Mouse (Mus musculus): ENCODE data around the gene Jak2. TPM values are rescaled to one million over a fixed set of nuclear protein-coding genes. Genes with fewer than 3 reads are reported as not detected.

Gene Jak2
- polyA plus RNA-seq, 1 experiment from 2014 or later = 14.6 TPM

GRCm38 (mm10) chr19:29354895-29355877, 103.6 kb downstream of the Jak2 start:
- H3K4me1 ChIP-seq (replicated peaks) = peaks cover 7% of the 10 kb centered on the region
- H3K36me3 ChIP-seq = peaks cover 24% of the 10 kb centered on the region
- H3K4me3 ChIP-seq (replicated peaks) = peak overlapping the region; percentile 25
- WGBS = 4% methylated on average over 20 of the region's 20 CpGs
- no peaks in the 10 kb centered on the region for H3K9me3 ChIP-seq
- no peaks in the 10 kb centered on the region for H3K27me3 ChIP-seq
- no peak overlapping the region for H3K27ac ChIP-seq
- H3K4me2 ChIP-seq (replicated peaks) = peak overlapping the region; percentile 55
- peak; percentile 80 for ATAC-seq
- H3K9ac ChIP-seq (replicated peaks) = 0 out of 2 replicates have a peak overlapping the region, but pooled peaks have one; percentile 32

GRCm38 (mm10) chr19:29356281-29356680, 104.7 kb downstream of the Jak2 start:
- WGBS = 88% methylated on average over 11 of the region's 11 CpGs
- Histone ChIP-seq H3K27ac (no peak overlapping the region), H3K9me3 (no peaks in the 10 kb centered on the region), H3K9ac (replicated peaks) (no peak overlapping the region), H3K4me1 (replicated peaks) (peaks cover 18% of the 10 kb centered on the region), H3K4me2 (replicated peaks) (no peak overlapping the region), H3K27me3 (no peaks in the 10 kb centered on the region), H3K36me3 (peaks cover 23% of the 10 kb centered on the region), H3K4me3 (replicated peaks) (no peak overlapping the region)
- no peak for ATAC-seq

GRCm38 (mm10) chr19:29360251-29360650, 108.6 kb downstream of the Jak2 start:
- Histone ChIP-seq H3K9me3 (no peaks in the 10 kb centered on the region), H3K27me3 (no peaks in the 10 kb centered on the region), H3K4me2 (replicated peaks) (peak overlapping the region; percentile 72; the same call in 1 of the 2 replicates), H3K4me1 (replicated peaks) (peaks cover 26% of the 10 kb centered on the region), H3K9ac (replicated peaks) (no peak overlapping the region), H3K4me3 (replicated peaks) (no peak overlapping the region), H3K27ac (no peak overlapping the region), H3K36me3 (peaks cover 20% of the 10 kb centered on the region)
- 86% methylated on average over 5 of the region's 5 CpGs for WGBS
- ATAC-seq = no peak

- H3K4me1 ChIP-seq (replicated peaks) = peaks cover 23% of the 10 kb centered on the region
- peak overlapping the region; percentile 72 for H3K4me2 ChIP-seq (replicated peaks)
- 3% methylated on average over 33 of the region's 33 CpGs for WGBS
- H3K27me3 ChIP-seq = peaks cover 5% of the 10 kb centered on the region; the same call in 1 of the 2 replicates
- H3K9me3 ChIP-seq = no peaks in the 10 kb centered on the region
- peak overlapping the region; percentile 67 for H3K27ac ChIP-seq
- peak overlapping the region; percentile 83 for H3K9ac ChIP-seq (replicated peaks)
- peaks cover 13% of the 10 kb centered on the region for H3K36me3 ChIP-seq
- peak; percentile 100 for ATAC-seq
- H3K4me3 ChIP-seq (replicated peaks) = peak overlapping the region; percentile 74
Observed at GRCm38 (mm10) chr19:29361468-29362130, 110.0 kb downstream of the Jak2 start.

- peaks cover 5% of the 10 kb centered on the region; the same call in 1 of the 2 replicates for H3K27me3 ChIP-seq
- H3K4me3 ChIP-seq (replicated peaks) = peak overlapping the region; percentile 74
- 48% methylated on average over 13 of the region's 13 CpGs for WGBS
- 0 out of 2 replicates have a peak overlapping the region, but pooled peaks have one; percentile 67 for H3K27ac ChIP-seq
- H3K9me3 ChIP-seq = no peaks in the 10 kb centered on the region
- H3K4me1 ChIP-seq (replicated peaks) = peaks cover 30% of the 10 kb centered on the region
- H3K4me2 ChIP-seq (replicated peaks) = peak overlapping the region; percentile 72
- peak; percentile 16 for ATAC-seq
- peaks cover 13% of the 10 kb centered on the region for H3K36me3 ChIP-seq
- peak overlapping the region; percentile 83 for H3K9ac ChIP-seq (replicated peaks)
Observed at GRCm38 (mm10) chr19:29362173-29362930, 110.7 kb downstream of the Jak2 start.

Other genes starting within 250 kb of the Jak2 start
- 53.1 and 58.0 TPM in 2 replicates for gene Ak3, start 203.9 kb upstream of the Jak2 start, polyA plus RNA-seq (2015; fragmentation: Nextera tagmentation; extraction: Ambion mirVana)
- 29.2 and 29.7 TPM in 2 replicates for gene Rcl1, start 150.5 kb upstream of the Jak2 start, polyA plus RNA-seq (2015; fragmentation: Nextera tagmentation; extraction: Ambion mirVana)
- gene Insl6, start 73.5 kb downstream of the Jak2 start, polyA plus RNA-seq (2015; fragmentation: Nextera tagmentation; extraction: Ambion mirVana) = 2.6 and 2.9 TPM in 2 replicates
- gene Rln1, start 82.8 kb downstream of the Jak2 start, polyA plus RNA-seq (2015; fragmentation: Nextera tagmentation; extraction: Ambion mirVana) = 0.58 and 1.0 TPM in 2 replicates
- gene Plgrkt, start 115.6 kb downstream of the Jak2 start, polyA plus RNA-seq (2015; fragmentation: Nextera tagmentation; extraction: Ambion mirVana) = 93.9 and 97.1 TPM in 2 replicates
- 0.27 and 0.70 TPM in 2 replicates for gene Cd274, start 115.6 kb downstream of the Jak2 start, polyA plus RNA-seq (2015; fragmentation: Nextera tagmentation; extraction: Ambion mirVana)
- gene Pdcd1lg2, start 159.1 kb downstream of the Jak2 start, polyA plus RNA-seq (2015; fragmentation: Nextera tagmentation; extraction: Ambion mirVana) = 0.09 TPM in 1 of 2 replicates, not detected in the other

Data from midbrain, embryonic 13.5 days (tissue).